Mouse (Mus musculus) lung, adult 2 months (tissue): ENCODE data around the gene Klhdc8b.

Experiments used
- CTCF ChIP-seq: fragments of 200-500 bp; IDR thresholded peaks from 2 replicates; pipeline ENCODE4 v1.5.1; 2011; ENCODE audit warnings: mild to moderate bottlenecking, low read length, control low read depth; ENCODE audit not compliant: insufficient read depth
- POLR2A ChIP-seq: fragments of 200-500 bp; IDR thresholded peaks from 2 replicates; pipeline ENCODE4 v1.6.1; 2011; ENCODE audit warnings: low read depth, mild to moderate bottlenecking, control low read depth, low read length, borderline replicate concordance; ENCODE audit errors: extremely low read depth

- TF ChIP-seq POLR2A, result no peak
- TF ChIP-seq CTCF, result no peak
These were observed 47.4 kb upstream of the Klhdc8b start for GRCm38 (mm10) chr9:108508776-108509175.
